Mouse (Mus musculus) lung, postnatal 0 days (tissue): ENCODE measurements around the gene Lrrc4b.

Experiments
- CTCF ChIP-seq: IDR thresholded peaks from 2 replicates; pipeline ENCODE4 v1.5.1; 2016; ENCODE audit warnings: antibody characterized with exemption, mild to moderate bottlenecking
- EP300 ChIP-seq: IDR thresholded peaks from 2 replicates; pipeline ENCODE4 v1.6.1; 2016; ENCODE audit warnings: antibody characterized with exemption, mild to moderate bottlenecking, control low read depth

DNA sequence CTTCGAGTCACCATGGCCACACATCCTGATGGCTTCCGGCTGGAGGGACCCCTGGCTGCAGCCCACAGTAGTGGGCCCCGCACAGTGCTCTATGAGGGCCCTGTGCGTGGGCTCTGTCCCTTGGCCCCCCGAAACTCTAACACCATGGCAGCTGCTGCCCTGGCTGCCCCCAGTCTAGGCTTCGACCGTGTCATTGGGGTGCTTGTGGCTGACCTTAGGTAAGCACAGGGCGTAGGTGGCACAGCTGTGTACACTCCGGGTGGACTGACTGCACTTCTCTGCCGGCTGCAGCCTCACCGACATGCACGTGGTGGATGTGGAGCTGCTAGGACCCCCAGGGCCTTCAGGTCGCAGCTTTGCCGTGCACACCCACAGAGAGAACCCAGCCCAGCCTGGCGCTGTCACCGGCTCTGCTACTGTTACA is 38.1 kb downstream of the Lrrc4b start:
- no peak for TF ChIP-seq EP300
- TF ChIP-seq CTCF = no peak
